Mouse (Mus musculus) neural tube, embryonic 12.5 days (tissue): ENCODE data around the gene Tsen2. TPM values are rescaled to one million over a fixed set of nuclear protein-coding genes. Genes with fewer than 3 reads are reported as not detected.

Experiments used
- ATAC-seq: fragments of 200-750 bp; cut with Nextera tagmentation; 2 replicates; pipeline ENCODE4 v1.8.0; 2017; ENCODE audit warnings: low read depth, mild to moderate bottlenecking, moderate TSS enrichment, moderate library complexity; ENCODE audit not compliant: low FRiP score
- H3K27ac ChIP-seq: fragments of 300-500 bp; sonication (generic); 2 replicates; pipeline ENCODE4 v1.5.1; 2016
- H3K27me3 ChIP-seq: fragments of 300-500 bp; sonication (generic); replicated peaks from 2 replicates; pipeline ENCODE4 v1.6.1; 2016; ENCODE audit warnings: mild to moderate bottlenecking
- H3K36me3 ChIP-seq: fragments of 300-500 bp; sonication (generic); 2 replicates; pipeline ENCODE4 v1.6.1; 2016; ENCODE audit warnings: mild to moderate bottlenecking
- H3K4me1 ChIP-seq: fragments of 300-500 bp; sonication (generic); 2 replicates; pipeline ENCODE4 v1.6.1; 2016
- H3K4me2 ChIP-seq: fragments of 300-500 bp; sonication (generic); replicated peaks from 2 replicates; pipeline ENCODE4 v1.6.1; 2016; ENCODE audit warnings: mild to moderate bottlenecking
- H3K4me3 ChIP-seq: fragments of 300-500 bp; sonication (generic); 2 replicates; pipeline ENCODE4 v1.5.1; 2016
- H3K9ac ChIP-seq: fragments of 300-500 bp; sonication (generic); 2 replicates; pipeline ENCODE4 v1.6.1; 2016; ENCODE audit warnings: mild to moderate bottlenecking
- H3K9me3 ChIP-seq: fragments of 300-500 bp; sonication (generic); 2 replicates; pipeline ENCODE4 v1.6.1; 2016; ENCODE audit warnings: mild to moderate bottlenecking
- WGBS: fragments of 180-500 bp; shearing (Covaris S2); methylation state at CpG from one replicate; pipeline ENCODE4 v1.1.7; 2016; 5-methylcytosine and 5-hydroxymethylcytosine counted together
- polyA plus RNA-seq: library from polyadenylated mRNA; unstranded; fragments of >200 nt; fragmentation: Nextera tagmentation; extraction: Ambion mirVana; gene quantifications from 2 replicates; pipeline ENCODE4 v1.2.1, GENCODE M21; 2016

Tsen2 gene
- polyA plus RNA-seq, result 28.2 and 31.6 TPM in 2 replicates

- Histone ChIP-seq H3K4me2 (peak within 1 kb of the TSS; percentile 80), H3K4me1 (peaks cover 6% of the 10 kb centered on the region), H3K9ac (peak within 1 kb of the TSS; percentile 82), H3K27ac (peak within 1 kb of the TSS; percentile 42; the same call in 1 of the 2 replicates), H3K4me3 (peak within 1 kb of the TSS; percentile 70), H3K27me3 (no peaks in the 10 kb centered on the region), H3K9me3 (no peaks in the 10 kb centered on the region), H3K36me3 (peaks cover 16% of the 10 kb centered on the region)
- peak; percentile 94 for ATAC-seq
- under 1% methylated on average over 38 of the region's 38 CpGs for WGBS
Measured at GRCm38 (mm10) chr6:115544442-115544970, at the start of gene Tsen2. Gene Tsen2 (plus strand): TSS chr6:115544664.

GRCm38 (mm10) chr6:115499540-115499939, 44.9 kb upstream of the Tsen2 start:
- H3K4me3 ChIP-seq, result no peak overlapping the region
- no peaks in the 10 kb centered on the region for H3K36me3 ChIP-seq
- no peaks in the 10 kb centered on the region for H3K4me1 ChIP-seq
- no peaks in the 10 kb centered on the region for H3K9me3 ChIP-seq
- ATAC-seq, result no peak
- H3K27ac ChIP-seq, result no peak overlapping the region
- H3K9ac ChIP-seq, result no peak overlapping the region
- WGBS, result 83% methylated on average over 14 of the region's 14 CpGs
- no peak overlapping the region for H3K4me2 ChIP-seq
- H3K27me3 ChIP-seq, result no peaks in the 10 kb centered on the region

DNA sequence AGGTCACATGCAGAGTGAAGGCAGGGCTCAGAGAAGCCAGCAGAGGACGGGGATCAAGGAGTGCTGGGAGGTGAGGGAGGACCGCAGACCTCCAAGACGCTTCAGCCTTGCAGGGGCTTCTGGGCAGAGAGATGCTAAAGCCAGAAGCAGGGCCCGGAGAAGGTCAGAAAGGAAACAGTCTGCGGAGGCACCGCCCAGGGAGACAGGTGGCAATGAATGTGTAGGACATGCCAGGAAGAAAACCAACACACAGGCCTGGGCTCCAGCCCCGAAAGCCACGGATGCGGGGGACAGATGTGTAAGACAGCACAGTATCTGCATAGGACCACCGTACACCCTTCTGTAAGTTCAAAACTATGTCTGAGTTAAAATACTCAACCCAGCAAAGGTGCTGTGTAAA, 44.2 kb upstream of the Tsen2 start:
- Histone ChIP-seq H3K4me3 (no peak overlapping the region), H3K9ac (no peak overlapping the region), H3K27ac (no peak overlapping the region), H3K4me1 (no peaks in the 10 kb centered on the region), H3K4me2 (no peak overlapping the region), H3K9me3 (no peaks in the 10 kb centered on the region), H3K36me3 (no peaks in the 10 kb centered on the region), H3K27me3 (no peaks in the 10 kb centered on the region)
- no peak for ATAC-seq
- WGBS, result 87% methylated on average over 10 of the region's 10 CpGs

DNA sequence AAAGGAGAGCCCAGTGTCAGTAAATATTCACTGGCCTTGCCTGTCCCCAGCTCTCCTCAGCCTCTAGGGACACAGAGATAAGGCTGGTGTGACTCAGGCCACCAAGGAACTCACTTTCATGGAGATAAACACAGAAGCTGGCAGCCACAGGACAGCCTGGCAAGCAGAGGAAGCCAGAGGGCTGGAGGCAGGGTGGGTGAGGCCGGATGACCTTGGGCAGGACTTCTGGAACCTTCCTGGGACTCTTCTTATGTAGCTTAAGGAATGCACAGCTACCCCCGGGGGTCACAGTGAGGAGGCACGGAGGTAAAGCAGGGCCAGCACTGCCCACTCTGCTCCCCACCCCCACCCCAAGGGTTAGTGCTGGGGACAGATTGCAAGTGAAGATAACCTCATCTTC, 43.3 kb upstream of the Tsen2 start:
- Histone ChIP-seq H3K36me3 (no peaks in the 10 kb centered on the region), H3K4me3 (no peak overlapping the region), H3K9ac (no peak overlapping the region), H3K9me3 (no peaks in the 10 kb centered on the region), H3K4me2 (no peak overlapping the region), H3K4me1 (no peaks in the 10 kb centered on the region), H3K27me3 (no peaks in the 10 kb centered on the region), H3K27ac (no peak overlapping the region)
- WGBS, result 87% methylated on average over 3 of the region's 3 CpGs
- no peak for ATAC-seq

- no peak for ATAC-seq
- Histone ChIP-seq H3K4me2 (no peak overlapping the region), H3K36me3 (no peaks in the 10 kb centered on the region), H3K4me3 (no peak overlapping the region), H3K9ac (no peak overlapping the region), H3K4me1 (no peaks in the 10 kb centered on the region), H3K27me3 (no peaks in the 10 kb centered on the region), H3K27ac (no peak overlapping the region), H3K9me3 (no peaks in the 10 kb centered on the region)
- WGBS, result 95% methylated on average over 4 of the region's 4 CpGs
Measured at GRCm38 (mm10) chr6:115503038-115503437, 41.4 kb upstream of the Tsen2 start.

DNA sequence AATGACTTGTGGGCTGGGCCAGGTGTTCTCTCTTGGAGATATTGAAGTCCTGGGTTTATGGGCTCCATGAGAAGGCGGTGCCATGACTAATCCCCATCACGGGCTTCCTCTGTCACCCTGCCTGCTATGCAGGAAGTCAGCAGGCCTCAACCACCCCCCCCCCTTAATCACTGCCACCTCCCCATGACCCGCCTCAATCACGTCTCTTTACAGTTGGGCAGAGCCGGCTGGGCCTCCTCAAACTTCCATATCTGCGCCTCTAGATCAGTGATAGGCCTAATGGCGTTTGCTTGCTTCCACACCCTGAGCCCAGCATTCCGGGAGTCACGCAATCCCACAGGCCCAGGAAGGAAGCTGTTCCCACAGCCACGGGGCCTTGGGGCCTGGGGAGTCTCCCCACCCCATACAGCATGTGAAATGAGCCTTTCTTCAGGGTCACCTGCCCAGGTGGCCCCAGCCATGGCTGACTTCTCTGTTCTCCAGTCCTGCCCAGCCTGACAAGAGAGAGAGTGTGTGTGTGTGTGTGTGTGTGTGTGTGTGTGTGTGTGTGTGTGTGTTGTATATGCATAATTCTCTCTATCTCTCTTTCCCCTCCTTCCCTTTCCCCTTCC, 40.8 kb upstream of the Tsen2 start:
- Histone ChIP-seq H3K4me3 (no peak overlapping the region), H3K9me3 (0 out of 2 replicates have a peak, but pooled peaks cover 5% of the 10 kb centered on the region), H3K4me2 (no peak overlapping the region), H3K27me3 (no peaks in the 10 kb centered on the region), H3K4me1 (no peaks in the 10 kb centered on the region), H3K36me3 (no peaks in the 10 kb centered on the region), H3K27ac (no peak overlapping the region), H3K9ac (no peak overlapping the region)
- 89% methylated on average over 10 of the region's 10 CpGs for WGBS
- no peak for ATAC-seq

- H3K36me3 ChIP-seq, result no peaks in the 10 kb centered on the region
- H3K27me3 ChIP-seq, result no peaks in the 10 kb centered on the region
- WGBS, result 89% methylated on average over 3 of the region's 3 CpGs
- H3K9ac ChIP-seq, result no peak overlapping the region
- H3K27ac ChIP-seq, result no peak overlapping the region
- no peak overlapping the region for H3K4me2 ChIP-seq
- H3K4me1 ChIP-seq, result no peaks in the 10 kb centered on the region
- 0 out of 2 replicates have a peak, but pooled peaks cover 5% of the 10 kb centered on the region for H3K9me3 ChIP-seq
- H3K4me3 ChIP-seq, result no peak overlapping the region
- ATAC-seq, result no peak
Measured at GRCm38 (mm10) chr6:115504160-115504558, 40.3 kb upstream of the Tsen2 start.

DNA sequence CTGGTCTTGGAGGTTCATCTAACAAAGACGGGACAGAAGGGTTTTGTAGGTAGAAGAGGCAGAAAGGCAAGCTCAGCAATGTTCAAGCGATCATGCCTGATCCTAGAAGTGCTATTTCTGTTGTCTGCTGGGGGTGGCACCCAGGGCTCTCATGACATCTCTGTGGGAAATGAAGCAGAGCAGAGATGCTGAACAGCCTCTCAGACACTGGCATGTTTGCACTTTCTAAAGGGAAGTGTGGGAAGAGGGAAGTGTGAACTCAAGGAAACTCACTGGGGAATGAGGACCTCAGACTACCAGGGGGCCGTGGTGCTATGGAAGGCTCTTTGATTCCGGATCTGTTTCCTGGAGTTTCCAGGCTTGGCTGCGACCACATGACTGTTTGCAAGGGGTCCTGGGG, 39.5 kb upstream of the Tsen2 start:
- Histone ChIP-seq H3K4me1 (no peaks in the 10 kb centered on the region), H3K9ac (no peak overlapping the region), H3K36me3 (no peaks in the 10 kb centered on the region), H3K4me3 (no peak overlapping the region), H3K4me2 (no peak overlapping the region), H3K9me3 (0 out of 2 replicates have a peak, but pooled peaks cover 5% of the 10 kb centered on the region), H3K27ac (no peak overlapping the region), H3K27me3 (no peaks in the 10 kb centered on the region)
- no peak for ATAC-seq
- WGBS, result 87% methylated on average over 5 of the region's 5 CpGs

DNA sequence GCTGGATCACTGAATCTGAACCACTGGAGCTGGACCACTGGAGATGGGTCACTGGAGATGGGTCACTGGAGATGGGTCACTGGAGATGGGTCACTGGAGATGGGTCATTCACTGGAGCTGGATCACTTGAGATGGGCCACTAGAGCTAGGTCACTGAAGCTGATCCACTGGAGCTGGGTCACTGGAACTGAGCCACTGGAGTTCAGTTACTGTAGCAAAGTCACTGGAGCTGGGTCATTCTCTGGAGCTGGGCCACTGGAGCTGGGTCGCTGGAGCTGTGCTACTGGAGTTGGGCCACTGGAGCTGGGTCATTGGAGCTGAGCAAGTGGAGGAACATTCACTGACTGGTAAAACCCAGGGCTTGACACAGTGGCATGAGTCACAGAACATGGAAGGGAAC, 38.0 kb upstream of the Tsen2 start:
- Histone ChIP-seq H3K4me1 (no peaks in the 10 kb centered on the region), H3K9ac (no peak overlapping the region), H3K9me3 (0 out of 2 replicates have a peak, but pooled peaks cover 5% of the 10 kb centered on the region), H3K4me3 (no peak overlapping the region), H3K36me3 (no peaks in the 10 kb centered on the region), H3K27me3 (no peaks in the 10 kb centered on the region), H3K4me2 (no peak overlapping the region), H3K27ac (no peak overlapping the region)
- 89% methylated on average over 1 of the region's 1 CpGs for WGBS
- no peak for ATAC-seq

DNA sequence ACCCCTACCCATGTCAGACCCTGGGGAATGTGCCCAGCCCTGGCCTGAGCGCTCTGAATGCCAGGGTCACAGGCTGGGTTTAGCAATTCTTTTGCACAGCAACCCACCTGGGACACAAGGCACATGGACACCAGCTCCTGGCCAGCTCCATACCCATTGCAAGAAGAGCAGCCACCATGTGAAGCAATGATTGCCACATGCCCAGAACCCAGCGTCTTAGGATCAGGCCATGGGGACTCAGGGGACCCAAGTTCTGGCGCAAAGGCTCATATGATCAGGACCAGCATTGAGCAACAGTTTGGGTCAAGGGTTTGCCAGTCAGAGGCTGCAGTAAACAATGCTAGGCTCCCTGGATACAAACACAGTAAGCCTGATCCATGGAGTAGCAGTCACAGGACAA, 33.0 kb upstream of the Tsen2 start:
- no peak overlapping the region for H3K4me2 ChIP-seq
- H3K4me1 ChIP-seq, result no peaks in the 10 kb centered on the region

GRCm38 (mm10) chr6:115513207-115513606, 31.3 kb upstream of the Tsen2 start:
- H3K4me3 ChIP-seq, result no peak overlapping the region
- 90% methylated on average over 4 of the region's 4 CpGs for WGBS
- ATAC-seq, result no peak

More for the DNA sequence above, 33.0 kb upstream of the Tsen2 start:
- Histone ChIP-seq H3K9ac (no peak overlapping the region), H3K9me3 (0 out of 2 replicates have a peak, but pooled peaks cover 5% of the 10 kb centered on the region), H3K27me3 (no peaks in the 10 kb centered on the region), H3K36me3 (no peaks in the 10 kb centered on the region), H3K4me3 (no peak overlapping the region), H3K27ac (no peak overlapping the region)
- no peak for ATAC-seq
- WGBS, result 89% methylated on average over 3 of the region's 3 CpGs

GRCm38 (mm10) chr6:115517904-115518303, 26.6 kb upstream of the Tsen2 start:
- H3K4me2 ChIP-seq, result no peak overlapping the region
- WGBS, result 77% methylated on average over 4 of the region's 4 CpGs
- H3K4me3 ChIP-seq, result no peak overlapping the region
- no peaks in the 10 kb centered on the region for H3K4me1 ChIP-seq
- no peaks in the 10 kb centered on the region for H3K36me3 ChIP-seq
- ATAC-seq, result no peak
- no peak overlapping the region for H3K27ac ChIP-seq
- no peak overlapping the region for H3K9ac ChIP-seq
- no peaks in the 10 kb centered on the region for H3K9me3 ChIP-seq
- no peaks in the 10 kb centered on the region for H3K27me3 ChIP-seq

More at GRCm38 (mm10) chr6:115513207-115513606, 31.3 kb upstream of the Tsen2 start:
- H3K4me2 ChIP-seq, result no peak overlapping the region
- H3K9ac ChIP-seq, result no peak overlapping the region
- H3K27ac ChIP-seq, result no peak overlapping the region
- H3K27me3 ChIP-seq, result no peaks in the 10 kb centered on the region
- no peaks in the 10 kb centered on the region for H3K36me3 ChIP-seq
- no peaks in the 10 kb centered on the region for H3K4me1 ChIP-seq
- 0 out of 2 replicates have a peak, but pooled peaks cover 3% of the 10 kb centered on the region for H3K9me3 ChIP-seq

- H3K27ac ChIP-seq, result no peak overlapping the region
- H3K4me1 ChIP-seq, result no peaks in the 10 kb centered on the region
- no peaks in the 10 kb centered on the region for H3K9me3 ChIP-seq
- no peaks in the 10 kb centered on the region for H3K36me3 ChIP-seq
- no peak overlapping the region for H3K4me2 ChIP-seq
- 79% methylated on average over 2 of the region's 2 CpGs for WGBS
- H3K27me3 ChIP-seq, result no peaks in the 10 kb centered on the region
- no peak for ATAC-seq
- H3K4me3 ChIP-seq, result no peak overlapping the region
- H3K9ac ChIP-seq, result no peak overlapping the region
Measured at GRCm38 (mm10) chr6:115518352-115518751, 26.1 kb upstream of the Tsen2 start.
